Mouse (Mus musculus): Measurements from ENCODE around the gene Kremen2. TPM values are rescaled to one million over a fixed set of nuclear protein-coding genes. Genes with fewer than 3 reads are reported as not detected.

The Kremen2 gene
- polyA plus RNA-seq, 1 experiment from 2014 or later, result 2.9 TPM

GRCm38 (mm10) chr17:23742941-23743340 lies 2.7 kb downstream of the Kremen2 start:
- 0 out of 2 replicates have a peak overlapping the region, but pooled peaks have one; percentile 27 for H3K4me2 ChIP-seq (replicated peaks; ENCODE audit: low read depth, low read length)
- WGBS, result 62% methylated on average over 12 of the region's 12 CpGs
- no peak for ATAC-seq (ENCODE audit: low FRiP score, low TSS enrichment)

GRCm38 (mm10) chr17:23742210-23742793 lies 3.3 kb downstream of the Kremen2 start:
- Histone ChIP-seq H3K4me2 (replicated peaks; ENCODE audit: low read depth, low read length) (peak overlapping the region; percentile 27; the same call in 1 of the 2 replicates), H3K9me3 (ENCODE audit: control insufficient read depth, low read length) (no peaks in the 10 kb centered on the region), H3K4me1 (ENCODE audit: control insufficient read depth, insufficient read depth, low read length) (peaks cover 35% of the 10 kb centered on the region), H3K27ac (ENCODE audit: low read depth, low read length) (no peak overlapping the region), H3K4me3 (ENCODE audit: low read length) (peak overlapping the region; percentile 20), H3K27me3 (ENCODE audit: control insufficient read depth, insufficient read depth, low read length) (peaks cover 59% of the 10 kb centered on the region), H3K36me3 (ENCODE audit: control insufficient read depth, insufficient read depth, low read length) (no peaks in the 10 kb centered on the region), H3K9ac (ENCODE audit: low read depth, low read length) (no peak overlapping the region)
- whole genome bisulfite sequencing, result 5% methylated on average over 44 of the region's 44 CpGs
- ATAC-seq (ENCODE audit: low FRiP score, low TSS enrichment), result no peak

More at GRCm38 (mm10) chr17:23742941-23743340, 2.7 kb downstream of the Kremen2 start:
- H3K9ac ChIP-seq (ENCODE audit: low read depth, low read length), result no peak overlapping the region
- H3K9me3 ChIP-seq (ENCODE audit: control insufficient read depth, low read length), result no peaks in the 10 kb centered on the region
- peaks cover 59% of the 10 kb centered on the region for H3K27me3 ChIP-seq (ENCODE audit: control insufficient read depth, insufficient read depth, low read length)
- H3K36me3 ChIP-seq (ENCODE audit: control insufficient read depth, insufficient read depth, low read length), result no peaks in the 10 kb centered on the region
- peak overlapping the region; percentile 20; the same call in 1 of the 2 replicates for H3K4me3 ChIP-seq (ENCODE audit: low read length)
- peaks cover 35% of the 10 kb centered on the region for H3K4me1 ChIP-seq (ENCODE audit: control insufficient read depth, insufficient read depth, low read length)
- no peak overlapping the region for H3K27ac ChIP-seq (ENCODE audit: low read depth, low read length)

- no peak for ATAC-seq (ENCODE audit: low FRiP score, low TSS enrichment)
- Histone ChIP-seq H3K4me3 (ENCODE audit: low read length) (no peak overlapping the region), H3K27me3 (ENCODE audit: control insufficient read depth, insufficient read depth, low read length) (peaks cover 56% of the 10 kb centered on the region), H3K36me3 (ENCODE audit: control insufficient read depth, insufficient read depth, low read length) (0 out of 2 replicates have a peak, but pooled peaks cover 3% of the 10 kb centered on the region), H3K4me2 (replicated peaks; ENCODE audit: low read depth, low read length) (no peak overlapping the region), H3K9me3 (ENCODE audit: control insufficient read depth, low read length) (no peaks in the 10 kb centered on the region), H3K27ac (ENCODE audit: low read depth, low read length) (no peak overlapping the region), H3K9ac (ENCODE audit: low read depth, low read length) (no peak overlapping the region), H3K4me1 (ENCODE audit: control insufficient read depth, insufficient read depth, low read length) (peaks cover 35% of the 10 kb centered on the region)
- 47% methylated on average over 38 of the region's 38 CpGs for WGBS
Measured at GRCm38 (mm10) chr17:23741359-23742209, 4.0 kb downstream of the Kremen2 start.

- peaks cover 49% of the 10 kb centered on the region for H3K27me3 ChIP-seq (ENCODE audit: control insufficient read depth, insufficient read depth, low read length)
- WGBS, result 5% methylated on average over 13 of the region's 13 CpGs
- peak within 1 kb of the TSS; percentile 68 for H3K4me3 ChIP-seq (ENCODE audit: low read length)
- ATAC-seq (ENCODE audit: low FRiP score, low TSS enrichment), result peak; percentile 3
- H3K9me3 ChIP-seq (ENCODE audit: control insufficient read depth, low read length), result no peaks in the 10 kb centered on the region
- 0 out of 2 replicates have a peak within 1 kb of the TSS, but pooled peaks have one; percentile 8 for H3K27ac ChIP-seq (ENCODE audit: low read depth, low read length)
- peak within 1 kb of the TSS; percentile 96 for H3K4me2 ChIP-seq (replicated peaks; ENCODE audit: low read depth, low read length)
- H3K4me1 ChIP-seq (ENCODE audit: control insufficient read depth, insufficient read depth, low read length), result peaks cover 31% of the 10 kb centered on the region
- H3K36me3 ChIP-seq (ENCODE audit: control insufficient read depth, insufficient read depth, low read length), result peaks cover 8% of the 10 kb centered on the region; the same call in 1 of the 2 replicates
- peak within 1 kb of the TSS; percentile 63 for H3K9ac ChIP-seq (ENCODE audit: low read depth, low read length)
Measured at GRCm38 (mm10) chr17:23740598-23741021, 5.0 kb downstream of the Kremen2 start, which contains the start of gene Paqr4. Paqr4 (minus strand) TSS chr17:23740867.

GRCm38 (mm10) chr17:23740136-23740584 lies 5.5 kb downstream of the Kremen2 start:
- Histone ChIP-seq H3K9me3 (ENCODE audit: control insufficient read depth, low read length) (no peaks in the 10 kb centered on the region), H3K27ac (ENCODE audit: low read depth, low read length) (0 out of 2 replicates have a peak overlapping the region, but pooled peaks have one; percentile 8), H3K4me2 (replicated peaks; ENCODE audit: low read depth, low read length) (peak overlapping the region; percentile 96), H3K4me3 (ENCODE audit: low read length) (peak overlapping the region; percentile 68), H3K27me3 (ENCODE audit: control insufficient read depth, insufficient read depth, low read length) (peaks cover 49% of the 10 kb centered on the region), H3K9ac (ENCODE audit: low read depth, low read length) (peak overlapping the region; percentile 63), H3K4me1 (ENCODE audit: control insufficient read depth, insufficient read depth, low read length) (peaks cover 27% of the 10 kb centered on the region), H3K36me3 (ENCODE audit: control insufficient read depth, insufficient read depth, low read length) (peaks cover 12% of the 10 kb centered on the region; the same call in 1 of the 2 replicates)
- ATAC-seq (ENCODE audit: low FRiP score, low TSS enrichment), result peak; percentile 62
- under 1% methylated on average over 37 of the region's 46 CpGs for WGBS

- Histone ChIP-seq H3K36me3 (ENCODE audit: control insufficient read depth, insufficient read depth, low read length) (peaks cover 16% of the 10 kb centered on the region; the same call in 1 of the 2 replicates), H3K9me3 (ENCODE audit: control insufficient read depth, low read length) (no peaks in the 10 kb centered on the region), H3K4me3 (ENCODE audit: low read length) (peak overlapping the region; percentile 68), H3K9ac (ENCODE audit: low read depth, low read length) (peak overlapping the region; percentile 63), H3K4me1 (ENCODE audit: control insufficient read depth, insufficient read depth, low read length) (peaks cover 20% of the 10 kb centered on the region), H3K27me3 (ENCODE audit: control insufficient read depth, insufficient read depth, low read length) (peaks cover 43% of the 10 kb centered on the region), H3K27ac (ENCODE audit: low read depth, low read length) (0 out of 2 replicates have a peak overlapping the region, but pooled peaks have one; percentile 8), H3K4me2 (replicated peaks; ENCODE audit: low read depth, low read length) (peak overlapping the region; percentile 96)
- ATAC-seq (ENCODE audit: low FRiP score, low TSS enrichment), result peak; percentile 39
- under 1% methylated on average over 43 of the region's 48 CpGs for WGBS
Measured at GRCm38 (mm10) chr17:23739202-23740135, 6.2 kb downstream of the Kremen2 start.

GRCm38 (mm10) chr17:23738836-23739201 lies 6.8 kb downstream of the Kremen2 start:
- peaks cover 16% of the 10 kb centered on the region; the same call in 1 of the 2 replicates for H3K36me3 ChIP-seq (ENCODE audit: control insufficient read depth, insufficient read depth, low read length)
- H3K4me1 ChIP-seq (ENCODE audit: control insufficient read depth, insufficient read depth, low read length), result peaks cover 19% of the 10 kb centered on the region
- H3K4me2 ChIP-seq (replicated peaks; ENCODE audit: low read depth, low read length), result peak overlapping the region; percentile 96
- peak overlapping the region; percentile 63; the same call in 1 of the 2 replicates for H3K9ac ChIP-seq (ENCODE audit: low read depth, low read length)
- ATAC-seq (ENCODE audit: low FRiP score, low TSS enrichment), result no peak
- no peak overlapping the region for H3K27ac ChIP-seq (ENCODE audit: low read depth, low read length)
- H3K9me3 ChIP-seq (ENCODE audit: control insufficient read depth, low read length), result no peaks in the 10 kb centered on the region
- H3K27me3 ChIP-seq (ENCODE audit: control insufficient read depth, insufficient read depth, low read length), result peaks cover 36% of the 10 kb centered on the region
- peak overlapping the region; percentile 68 for H3K4me3 ChIP-seq (ENCODE audit: low read length)
- WGBS, result 54% methylated on average over 2 of the region's 2 CpGs
